Mouse (Mus musculus) kidney, adult 2 months (tissue): Measurements from ENCODE around the gene Gm37240. TPM values are rescaled to one million over a fixed set of nuclear protein-coding genes. Genes with fewer than 3 reads are reported as not detected.
A peak's percentile ranks its signal among the peaks of the same experiment; 100 is the strongest.

Source experiments
- DNase-seq: peaks from one replicate; pipeline ENCODE4 v3.0.0; 2021
- H3K27ac ChIP-seq: fragments of 200-500 bp; 2 replicates; pipeline ENCODE4 v1.5.1; 2012; ENCODE audit warnings: low read depth, low read length, control low read depth, inconsistent platforms; ENCODE audit not compliant: insufficient read depth
- H3K27me3 ChIP-seq: fragments of 200-500 bp; replicated peaks from 2 replicates; pipeline ENCODE4 v1.6.1; 2012; ENCODE audit warnings: mild to moderate bottlenecking, moderate library complexity, low read length, inconsistent platforms; ENCODE audit not compliant: control insufficient read depth, insufficient read depth
- H3K36me3 ChIP-seq: fragments of 200-500 bp; 2 replicates; pipeline ENCODE4 v1.6.1; 2012; ENCODE audit warnings: mild to moderate bottlenecking, moderate library complexity, low read length, inconsistent platforms; ENCODE audit not compliant: control insufficient read depth, insufficient read depth
- H3K4me1 ChIP-seq: fragments of 200-500 bp; 2 replicates; pipeline ENCODE4 v1.6.1; 2011; ENCODE audit warnings: low read length; ENCODE audit not compliant: control insufficient read depth, insufficient read depth
- H3K4me3 ChIP-seq: fragments of 200-500 bp; 2 replicates; pipeline ENCODE4 v1.5.1; 2011; ENCODE audit warnings: mild to moderate bottlenecking, low read depth, low read length, control low read depth; ENCODE audit not compliant: insufficient read depth
- CTCF ChIP-seq: fragments of 200-500 bp; conservative IDR thresholded peaks from 2 replicates; pipeline ENCODE4 v1.5.1; 2011; ENCODE audit warnings: low read depth, mild to moderate bottlenecking, control low read depth, low read length, moderate library complexity, mixed read lengths; ENCODE audit not compliant: insufficient read depth, insufficient read length
- POLR2A ChIP-seq: fragments of 200-500 bp; IDR thresholded peaks from one replicate; pipeline ENCODE4 v1.6.1; 2011; ENCODE audit warnings: low read depth, low read length, control low read depth
- WGBS: fragments of 180-500 bp; shearing (Covaris S2); methylation state at CpG from one replicate; pipeline ENCODE4 v1.1.7; 2018; 5-methylcytosine and 5-hydroxymethylcytosine counted together
- polyA plus RNA-seq: library from polyadenylated mRNA; depleted of rRNA; stranded (reverse); fragments of >200 nt; gene quantifications from 2 replicates; pipeline ENCODE4 v1.2.3, GENCODE M21; 2012

Gene Gm37240
- polyA plus RNA-seq, 1 experiment: 5.5 TPM

GRCm38 (mm10) chr3:85487379-85487778, 399.9 kb downstream of the Gm37240 start:
- Histone ChIP-seq H3K36me3 (no peaks in the 10 kb centered on the region), H3K4me3 (no peak overlapping the region), H3K4me1 (no peaks in the 10 kb centered on the region), H3K27ac (no peak overlapping the region), H3K27me3 (no peaks in the 10 kb centered on the region)
- TF ChIP-seq POLR2A (no peak), CTCF (no peak)
- DNase-seq: no peak
- 83% methylated on average over 6 of the region's 6 CpGs for WGBS

GRCm38 (mm10) chr3:85485536-85486190, 401.7 kb downstream of the Gm37240 start:
- H3K27ac ChIP-seq: no peak overlapping the region
- H3K4me3 ChIP-seq: no peak overlapping the region
- TF ChIP-seq CTCF: no peak
- TF ChIP-seq POLR2A: no peak
- H3K36me3 ChIP-seq: no peaks in the 10 kb centered on the region
- 45% methylated on average over 3 of the region's 3 CpGs for WGBS
- DNase-seq: peak; percentile 23
- H3K27me3 ChIP-seq: no peaks in the 10 kb centered on the region
- H3K4me1 ChIP-seq: no peaks in the 10 kb centered on the region

GRCm38 (mm10) chr3:85482636-85483035, 404.7 kb downstream of the Gm37240 start:
- Histone ChIP-seq H3K4me1 (no peaks in the 10 kb centered on the region), H3K27ac (no peak overlapping the region), H3K4me3 (no peak overlapping the region), H3K36me3 (no peaks in the 10 kb centered on the region), H3K27me3 (no peaks in the 10 kb centered on the region; the same call in 1 of the 2 replicates)
- WGBS: 16% methylated on average over 5 of the region's 5 CpGs
- TF ChIP-seq CTCF (no peak), POLR2A (no peak)
- peak; percentile 52 for DNase-seq

DNA sequence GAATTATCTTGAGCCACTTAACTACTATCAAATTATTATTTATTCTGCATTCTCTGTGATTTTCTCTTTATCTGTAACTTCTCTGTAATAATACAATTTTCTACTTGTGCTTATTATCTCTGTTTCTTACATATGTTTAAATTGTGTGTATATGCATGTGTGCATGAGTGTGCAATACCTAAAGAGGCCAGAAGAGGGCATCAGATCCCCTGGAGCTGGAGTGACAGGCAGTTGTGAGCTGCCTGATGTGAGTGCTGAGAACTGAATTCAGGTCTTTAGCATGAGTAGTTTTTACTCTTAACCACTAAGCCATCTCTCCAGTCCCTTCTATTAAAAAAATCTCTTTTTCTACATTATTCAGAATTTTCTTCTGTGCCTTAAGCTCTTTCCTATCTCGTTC, 406.7 kb downstream of the Gm37240 start:
- 100% methylated on average over 1 of the region's 1 CpGs for WGBS
- H3K36me3 ChIP-seq: no peaks in the 10 kb centered on the region
- H3K27me3 ChIP-seq: no peaks in the 10 kb centered on the region; the same call in 1 of the 2 replicates
- no peak overlapping the region for H3K27ac ChIP-seq
- TF ChIP-seq POLR2A (no peak), CTCF (no peak)
- H3K4me1 ChIP-seq: no peaks in the 10 kb centered on the region
- no peak overlapping the region for H3K4me3 ChIP-seq
- DNase-seq: no peak

GRCm38 (mm10) chr3:85478731-85479130, 408.6 kb downstream of the Gm37240 start:
- TF ChIP-seq CTCF (no peak), POLR2A (no peak)
- Histone ChIP-seq H3K4me1 (no peaks in the 10 kb centered on the region), H3K4me3 (no peak overlapping the region), H3K36me3 (no peaks in the 10 kb centered on the region), H3K27ac (no peak overlapping the region), H3K27me3 (no peaks in the 10 kb centered on the region; the same call in 1 of the 2 replicates)
- 81% methylated on average over 8 of the region's 8 CpGs for WGBS
- no peak for DNase-seq

GRCm38 (mm10) chr3:85469711-85470110, 417.6 kb downstream of the Gm37240 start:
- H3K36me3 ChIP-seq: no peaks in the 10 kb centered on the region
- no peak overlapping the region for H3K4me3 ChIP-seq
- no peak for TF ChIP-seq CTCF
- no peak for TF ChIP-seq POLR2A
- no peak overlapping the region for H3K27ac ChIP-seq
- DNase-seq: no peak
- no peaks in the 10 kb centered on the region for H3K27me3 ChIP-seq
- WGBS: 60% methylated on average over 6 of the region's 6 CpGs
- H3K4me1 ChIP-seq: no peaks in the 10 kb centered on the region

GRCm38 (mm10) chr3:85468995-85469394, 418.3 kb downstream of the Gm37240 start:
- WGBS: 70% methylated on average over 2 of the region's 2 CpGs
- no peak for DNase-seq

More at GRCm38 (mm10) chr3:85468995-85469394, 418.3 kb downstream of the Gm37240 start:
- no peak overlapping the region for H3K4me3 ChIP-seq
- H3K27me3 ChIP-seq: no peaks in the 10 kb centered on the region
- H3K36me3 ChIP-seq: no peaks in the 10 kb centered on the region
- no peaks in the 10 kb centered on the region for H3K4me1 ChIP-seq
- TF ChIP-seq CTCF (no peak), POLR2A (no peak)
- no peak overlapping the region for H3K27ac ChIP-seq
